Mouse (Mus musculus) testis, adult 2 months (tissue): ENCODE data around the gene Galnt10.

Experiments used
- CTCF ChIP-seq: fragments of 200-500 bp; IDR thresholded peaks from 2 replicates; pipeline ENCODE4 v1.5.1; 2012; ENCODE audit warnings: low read depth, mild to moderate bottlenecking, inconsistent platforms, low read length, moderate library complexity; ENCODE audit not compliant: control insufficient read depth, insufficient read depth, insufficient replicate concordance
- POLR2A ChIP-seq: fragments of 200-500 bp; IDR thresholded peaks from 2 replicates; pipeline ENCODE4 v1.6.1; 2012; ENCODE audit warnings: low read depth, mild to moderate bottlenecking, inconsistent platforms, low read length, moderate library complexity; ENCODE audit not compliant: control insufficient read depth

GRCm38 (mm10) chr11:57823714-57824113, 178.5 kb downstream of the Galnt10 start:
- TF ChIP-seq CTCF (no peak), POLR2A (no peak)
